Mouse (Mus musculus): ENCODE measurements around the gene Chrm5. TPM values are rescaled to one million over a fixed set of nuclear protein-coding genes. Genes with fewer than 3 reads are reported as not detected.

Gene Chrm5
- polyA plus RNA-seq, 1 experiment from 2014 or later: 0.54 TPM

DNA sequence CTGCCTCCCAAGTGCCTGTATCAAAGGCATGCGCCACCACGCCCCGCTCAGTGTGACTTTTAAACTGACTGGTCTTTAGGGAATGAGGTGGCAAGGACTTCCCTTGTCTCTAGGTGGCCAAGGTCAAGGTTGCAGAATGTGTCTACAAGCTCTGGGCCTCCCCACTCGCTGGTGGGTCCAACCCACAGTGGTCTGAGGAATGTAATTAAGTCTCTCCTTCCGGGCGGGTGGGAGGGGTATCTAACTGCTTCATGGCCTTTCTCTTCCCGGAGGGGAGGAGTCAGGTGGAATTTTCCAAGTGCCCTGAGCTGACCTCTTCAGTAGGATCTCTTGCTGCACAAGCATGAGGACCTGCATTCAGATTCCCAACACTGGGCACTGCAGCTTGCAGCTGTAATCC, 17.3 kb upstream of the Chrm5 start:
- no peak for ATAC-seq (ENCODE audit: low read depth)
- Histone ChIP-seq H3K9ac (no peak overlapping the region), H3K36me3 (no peaks in the 10 kb centered on the region), H3K4me2 (no peak overlapping the region), H3K9me3 (no peaks in the 10 kb centered on the region), H3K4me1 (replicated peaks) (peaks cover 6% of the 10 kb centered on the region), H3K27me3 (no peaks in the 10 kb centered on the region), H3K27ac (replicated peaks) (no peak overlapping the region), H3K4me3 (no peak overlapping the region)
- WGBS: 68% methylated on average over 7 of the region's 7 CpGs

DNA sequence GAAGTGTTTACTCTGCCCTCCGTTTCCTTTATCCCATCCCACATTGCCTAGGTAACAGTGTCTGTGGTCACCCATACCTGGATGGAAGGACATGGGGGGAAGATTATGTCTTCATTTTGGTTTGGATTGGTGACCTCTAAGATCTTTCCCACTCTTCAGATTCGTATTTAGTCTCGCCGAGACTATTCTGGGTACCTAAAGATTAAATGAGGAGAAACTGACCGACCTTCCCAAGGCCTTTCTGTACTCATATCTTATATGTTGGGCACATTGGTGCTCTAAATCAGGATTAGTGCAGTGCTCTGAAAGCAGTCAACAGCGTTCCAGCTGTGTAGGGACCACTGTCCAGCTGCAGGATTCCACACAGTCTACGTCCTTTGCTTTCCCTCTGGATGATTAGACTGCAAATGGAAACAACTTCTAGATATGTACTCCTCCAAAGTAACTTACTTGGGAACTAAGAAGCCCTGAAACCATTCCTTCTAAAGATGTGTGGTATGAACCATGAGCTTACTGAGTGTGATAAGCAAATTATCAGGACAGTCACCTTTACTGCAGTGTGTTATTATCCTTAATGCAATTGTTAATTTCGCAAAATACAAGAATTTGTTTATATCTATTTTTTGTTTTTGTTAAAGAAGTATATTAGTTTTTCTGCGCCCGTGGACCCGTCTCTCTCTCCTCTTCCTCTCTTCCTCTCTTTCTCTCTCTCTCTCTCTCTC, 13.1 kb upstream of the Chrm5 start:
- H3K27ac ChIP-seq (replicated peaks): peak overlapping the region; percentile 98

GRCm38 (mm10) chr2:112492856-112493538, 12.4 kb upstream of the Chrm5 start, which contains the start of gene Aven:
Gene Aven (plus strand): TSS chr2:112492964.
- Histone ChIP-seq H3K4me3 (peak within 1 kb of the TSS; percentile 77), H3K36me3 (no peaks in the 10 kb centered on the region), H3K9ac (peak within 1 kb of the TSS; percentile 98), H3K27me3 (no peaks in the 10 kb centered on the region), H3K9me3 (no peaks in the 10 kb centered on the region), H3K27ac (replicated peaks) (peak within 1 kb of the TSS; percentile 98), H3K4me1 (replicated peaks) (peaks cover 18% of the 10 kb centered on the region), H3K4me2 (peak within 1 kb of the TSS; percentile 73)
- WGBS: under 1% methylated on average over 80 of the region's 87 CpGs
- ATAC-seq (ENCODE audit: low read depth): peak; percentile 96

More for the DNA sequence above, 13.1 kb upstream of the Chrm5 start:
- no peaks in the 10 kb centered on the region for H3K36me3 ChIP-seq
- peak overlapping the region; percentile 73 for H3K4me2 ChIP-seq
- H3K4me3 ChIP-seq: peak overlapping the region; percentile 77
- no peaks in the 10 kb centered on the region for H3K9me3 ChIP-seq
- H3K27me3 ChIP-seq: no peaks in the 10 kb centered on the region
- peak; percentile 38 for ATAC-seq (ENCODE audit: low read depth)
- H3K4me1 ChIP-seq (replicated peaks): peaks cover 18% of the 10 kb centered on the region
- peak overlapping the region; percentile 98 for H3K9ac ChIP-seq
- 46% methylated on average over 11 of the region's 11 CpGs for WGBS

- H3K4me2 ChIP-seq: peak overlapping the region; percentile 73
- peak overlapping the region; percentile 98 for H3K27ac ChIP-seq (replicated peaks)
- 8% methylated on average over 9 of the region's 9 CpGs for WGBS
- ATAC-seq (ENCODE audit: low read depth): peak; percentile 18
- H3K4me3 ChIP-seq: peak overlapping the region; percentile 77
- H3K36me3 ChIP-seq: no peaks in the 10 kb centered on the region
- H3K4me1 ChIP-seq (replicated peaks): peaks cover 18% of the 10 kb centered on the region
- H3K27me3 ChIP-seq: no peaks in the 10 kb centered on the region
- no peaks in the 10 kb centered on the region for H3K9me3 ChIP-seq
- H3K9ac ChIP-seq: peak overlapping the region; percentile 98
These were observed 11.9 kb upstream of the Chrm5 start for GRCm38 (mm10) chr2:112492431-112492855.

GRCm38 (mm10) chr2:112491629-112492028, 11.1 kb upstream of the Chrm5 start:
- Histone ChIP-seq H3K36me3 (no peaks in the 10 kb centered on the region), H3K4me3 (no peak overlapping the region), H3K27me3 (no peaks in the 10 kb centered on the region), H3K9me3 (no peaks in the 10 kb centered on the region), H3K4me1 (replicated peaks) (peaks cover 18% of the 10 kb centered on the region), H3K9ac (no peak overlapping the region), H3K27ac (replicated peaks) (no peak overlapping the region), H3K4me2 (peak overlapping the region; percentile 73; the same call in 1 of the 2 replicates)
- ATAC-seq (ENCODE audit: low read depth): no peak
- WGBS: 61% methylated on average over 5 of the region's 5 CpGs

DNA sequence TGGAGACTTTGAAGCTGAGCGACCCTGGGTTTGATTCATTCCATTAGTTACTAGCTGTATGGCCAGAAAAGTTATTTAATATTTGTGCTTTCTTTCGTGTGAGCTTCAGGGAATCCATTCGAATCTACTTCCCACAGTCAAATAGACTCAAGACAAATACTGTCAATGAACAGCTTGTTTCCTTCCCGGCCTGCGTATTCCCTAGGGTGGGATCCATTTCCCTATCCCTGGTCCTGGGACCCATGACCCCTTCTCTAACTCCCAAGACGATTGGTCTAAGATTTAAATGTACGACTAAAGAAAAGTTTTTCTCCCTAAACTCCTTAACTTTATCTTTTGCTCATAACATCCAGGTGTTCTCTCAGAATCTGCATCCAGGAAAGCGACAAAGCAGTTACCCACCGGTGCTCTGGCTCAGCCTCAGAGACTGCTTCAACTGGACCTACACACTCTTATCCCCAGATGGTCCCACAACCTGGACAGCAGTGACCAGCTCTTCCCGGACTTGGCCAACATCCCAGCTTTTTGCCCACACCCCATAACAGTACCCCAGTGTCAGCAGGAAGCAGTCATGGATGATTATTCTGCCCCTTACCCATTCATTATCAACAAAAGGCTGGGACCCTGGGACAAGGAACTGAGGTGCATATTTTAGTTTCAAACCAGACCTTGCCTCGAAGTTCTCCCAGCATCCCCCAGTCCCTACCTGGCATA, 10.1 kb upstream of the Chrm5 start:
- Histone ChIP-seq H3K4me3 (no peak overlapping the region), H3K4me2 (no peak overlapping the region), H3K9ac (no peak overlapping the region), H3K27ac (replicated peaks) (no peak overlapping the region), H3K4me1 (replicated peaks) (peaks cover 18% of the 10 kb centered on the region), H3K9me3 (no peaks in the 10 kb centered on the region), H3K36me3 (no peaks in the 10 kb centered on the region), H3K27me3 (no peaks in the 10 kb centered on the region)
- no peak for ATAC-seq (ENCODE audit: low read depth)
- WGBS: 72% methylated on average over 11 of the region's 11 CpGs

- 88% methylated on average over 2 of the region's 2 CpGs for WGBS
These were observed 4.3 kb upstream of the Chrm5 start for GRCm38 (mm10) chr2:112484886-112485285.

GRCm38 (mm10) chr2:112483334-112483651, 2.7 kb upstream of the Chrm5 start:
- H3K27ac ChIP-seq (replicated peaks): no peak overlapping the region
- no peaks in the 10 kb centered on the region for H3K4me1 ChIP-seq (replicated peaks)
- H3K27me3 ChIP-seq: no peaks in the 10 kb centered on the region
- no peak overlapping the region for H3K4me3 ChIP-seq
- 61% methylated on average over 2 of the region's 2 CpGs for whole genome bisulfite sequencing
- H3K36me3 ChIP-seq: no peaks in the 10 kb centered on the region
- ATAC-seq (ENCODE audit: low read depth): no peak
- H3K4me2 ChIP-seq: no peak overlapping the region
- H3K9me3 ChIP-seq: no peaks in the 10 kb centered on the region
- no peak overlapping the region for H3K9ac ChIP-seq

More at GRCm38 (mm10) chr2:112484886-112485285, 4.3 kb upstream of the Chrm5 start:
- H3K9ac ChIP-seq: no peak overlapping the region
- no peak overlapping the region for H3K4me3 ChIP-seq
- H3K36me3 ChIP-seq: no peaks in the 10 kb centered on the region
- no peak for ATAC-seq (ENCODE audit: low read depth)
- H3K27me3 ChIP-seq: no peaks in the 10 kb centered on the region
- no peaks in the 10 kb centered on the region for H3K9me3 ChIP-seq
- H3K27ac ChIP-seq (replicated peaks): no peak overlapping the region
- no peak overlapping the region for H3K4me2 ChIP-seq
- no peaks in the 10 kb centered on the region for H3K4me1 ChIP-seq (replicated peaks)

DNA sequence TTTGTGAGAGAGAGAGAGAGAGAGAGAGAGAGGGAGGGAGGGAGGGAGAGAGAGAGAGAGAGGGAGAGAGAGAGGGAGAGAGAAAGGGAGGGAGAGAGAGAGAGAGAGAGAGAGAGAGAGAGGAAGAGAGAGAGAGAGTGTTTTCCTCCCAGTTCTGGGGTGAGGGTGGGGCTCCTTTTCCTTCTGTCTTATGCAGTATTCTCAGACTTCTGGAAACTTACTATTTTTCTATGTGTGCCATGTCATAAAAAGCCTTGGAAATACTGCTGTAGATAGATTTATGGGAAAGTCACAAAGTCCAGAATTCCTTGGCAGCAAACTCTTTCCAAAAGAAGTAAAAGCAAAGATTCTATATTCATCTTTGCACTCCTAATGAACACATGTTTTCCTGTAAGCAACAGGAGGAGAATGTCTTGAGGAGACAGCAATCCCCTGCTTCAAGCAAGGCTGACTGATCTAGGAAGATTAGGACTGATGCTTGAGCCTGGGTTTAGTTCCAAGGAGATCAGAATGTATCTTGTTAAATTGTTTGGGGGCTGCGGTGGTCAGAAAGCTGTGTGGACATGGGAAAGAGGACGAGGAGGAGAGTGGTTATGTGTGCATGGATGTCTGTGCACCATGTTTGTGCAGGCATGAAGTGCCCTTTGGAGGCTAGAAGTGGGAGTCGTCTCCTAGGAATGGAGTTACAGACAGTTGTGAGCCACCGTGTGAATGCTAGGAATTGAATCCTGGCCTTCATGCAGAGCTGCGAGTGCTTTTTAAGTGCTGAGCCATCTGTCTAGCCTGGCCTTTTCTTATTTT, 2.2 kb upstream of the Chrm5 start:
- no peaks in the 10 kb centered on the region for H3K4me1 ChIP-seq (replicated peaks)
- H3K4me3 ChIP-seq: no peak overlapping the region
- H3K9me3 ChIP-seq: no peaks in the 10 kb centered on the region
- no peak for ATAC-seq (ENCODE audit: low read depth)
- no peak overlapping the region for H3K27ac ChIP-seq (replicated peaks)
- no peaks in the 10 kb centered on the region for H3K27me3 ChIP-seq
- no peak overlapping the region for H3K9ac ChIP-seq
- H3K36me3 ChIP-seq: no peaks in the 10 kb centered on the region
- no peak overlapping the region for H3K4me2 ChIP-seq
- 73% methylated on average over 5 of the region's 5 CpGs for WGBS

DNA sequence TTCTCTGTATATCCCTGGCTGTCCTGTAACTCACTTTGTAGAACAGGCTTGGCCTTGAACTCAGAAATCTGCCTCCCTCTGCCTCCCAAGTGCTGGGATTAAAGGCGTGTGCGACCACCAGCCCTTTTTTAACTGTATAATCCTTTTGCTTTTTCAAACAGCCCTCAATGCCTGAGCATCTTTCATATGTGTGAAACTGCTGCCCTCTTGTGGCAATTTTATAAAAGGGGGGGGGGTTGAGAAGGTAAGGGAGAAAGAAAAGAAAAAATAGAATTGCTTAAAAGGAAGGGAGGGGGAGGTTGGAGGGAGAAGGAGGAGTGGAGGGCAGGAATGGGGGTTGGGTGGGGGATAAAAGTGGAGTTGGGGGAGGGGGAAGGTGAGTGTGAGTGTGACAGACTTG, 995 bp upstream of the Chrm5 start:
- H3K4me3 ChIP-seq: no peak overlapping the region
- H3K9ac ChIP-seq: no peak overlapping the region
- H3K9me3 ChIP-seq: no peaks in the 10 kb centered on the region
- H3K36me3 ChIP-seq: no peaks in the 10 kb centered on the region
- H3K27me3 ChIP-seq: no peaks in the 10 kb centered on the region
- H3K27ac ChIP-seq (replicated peaks): no peak overlapping the region
- WGBS: 4% methylated on average over 2 of the region's 2 CpGs
- ATAC-seq (ENCODE audit: low read depth): peak; percentile 61; the same call in 1 of the 2 replicates
- no peaks in the 10 kb centered on the region for H3K4me1 ChIP-seq (replicated peaks)
- no peak overlapping the region for H3K4me2 ChIP-seq

DNA sequence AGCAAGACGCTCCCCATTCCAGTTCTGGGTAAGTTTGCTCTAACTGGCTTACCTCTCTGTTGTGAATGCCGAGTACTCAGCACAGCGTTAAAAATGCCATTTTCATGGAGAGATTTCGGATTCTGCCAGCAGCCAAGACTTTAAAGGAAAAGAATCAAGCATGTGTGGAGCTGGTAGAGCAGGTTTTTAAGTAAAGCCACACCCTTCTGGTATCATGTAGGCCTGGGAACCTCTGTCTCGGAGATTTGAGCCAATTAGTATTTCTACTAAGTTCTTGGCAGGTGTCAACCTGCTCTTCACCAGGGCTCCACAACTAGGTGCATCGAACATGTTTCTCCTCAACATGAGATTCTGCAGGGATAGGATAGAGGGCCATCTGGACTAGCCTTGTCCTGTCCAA, 4.0 kb downstream of the Chrm5 start:
- Histone ChIP-seq H3K4me2 (no peak overlapping the region), H3K9ac (no peak overlapping the region), H3K27me3 (no peaks in the 10 kb centered on the region), H3K36me3 (no peaks in the 10 kb centered on the region), H3K4me1 (replicated peaks) (no peaks in the 10 kb centered on the region), H3K27ac (replicated peaks) (no peak overlapping the region), H3K4me3 (no peak overlapping the region), H3K9me3 (no peaks in the 10 kb centered on the region)
- 85% methylated on average over 6 of the region's 6 CpGs for WGBS
- ATAC-seq (ENCODE audit: low read depth): no peak
